Mouse (Mus musculus): ENCODE results near the gene Plekhg4. TPM values are rescaled to one million over a fixed set of nuclear protein-coding genes. Genes with fewer than 3 reads are reported as not detected.

Plekhg4 gene
- polyA plus RNA-seq, 1 experiment from 2014 or later = 0.92 TPM

DNA sequence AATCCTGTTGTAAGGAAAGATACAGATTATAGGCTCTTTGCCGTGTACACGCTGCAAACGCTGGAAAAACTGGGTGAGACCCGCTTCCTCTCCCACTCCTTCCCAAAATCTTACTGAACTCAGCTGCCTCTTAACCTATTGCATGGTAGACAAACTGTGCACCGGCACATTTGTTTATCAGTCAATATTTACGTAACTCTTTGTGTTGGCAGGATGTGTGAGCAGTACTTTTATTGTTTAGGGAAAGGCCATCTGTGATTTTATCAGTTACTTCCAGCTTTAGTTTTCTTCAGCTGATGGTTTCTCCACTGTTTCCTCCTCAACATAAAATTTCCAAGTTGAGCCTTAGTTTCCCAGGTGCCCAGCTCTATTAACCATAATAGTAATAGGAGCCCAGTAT, 53.8 kb downstream of the Plekhg4 start:
- no peak for DNase-seq (ENCODE audit: low spot score)
- Histone ChIP-seq H3K27me3 (ENCODE audit: control insufficient read depth, insufficient read depth, low read length) (no peaks in the 10 kb centered on the region), H3K9ac (ENCODE audit: low read length) (no peak overlapping the region), H3K27ac (replicated peaks; ENCODE audit: low read depth, low read length) (no peak overlapping the region), H3K4me1 (ENCODE audit: control insufficient read depth, insufficient read depth, low read length) (no peaks in the 10 kb centered on the region), H3K4me3 (ENCODE audit: low read depth, low read length) (no peak overlapping the region), H3K36me3 (ENCODE audit: control insufficient read depth, insufficient read depth, low read length) (no peaks in the 10 kb centered on the region), H3K9me3 (ENCODE audit: control insufficient read depth, low read length) (no peaks in the 10 kb centered on the region), H3K4me2 (ENCODE audit: low read depth, severe bottlenecking) (no peak overlapping the region)
- no peak for ATAC-seq (ENCODE audit: insufficient number of reproducible peaks, low FRiP score, low TSS enrichment, low read depth)
- WGBS = 84% methylated on average over 6 of the region's 6 CpGs

DNA sequence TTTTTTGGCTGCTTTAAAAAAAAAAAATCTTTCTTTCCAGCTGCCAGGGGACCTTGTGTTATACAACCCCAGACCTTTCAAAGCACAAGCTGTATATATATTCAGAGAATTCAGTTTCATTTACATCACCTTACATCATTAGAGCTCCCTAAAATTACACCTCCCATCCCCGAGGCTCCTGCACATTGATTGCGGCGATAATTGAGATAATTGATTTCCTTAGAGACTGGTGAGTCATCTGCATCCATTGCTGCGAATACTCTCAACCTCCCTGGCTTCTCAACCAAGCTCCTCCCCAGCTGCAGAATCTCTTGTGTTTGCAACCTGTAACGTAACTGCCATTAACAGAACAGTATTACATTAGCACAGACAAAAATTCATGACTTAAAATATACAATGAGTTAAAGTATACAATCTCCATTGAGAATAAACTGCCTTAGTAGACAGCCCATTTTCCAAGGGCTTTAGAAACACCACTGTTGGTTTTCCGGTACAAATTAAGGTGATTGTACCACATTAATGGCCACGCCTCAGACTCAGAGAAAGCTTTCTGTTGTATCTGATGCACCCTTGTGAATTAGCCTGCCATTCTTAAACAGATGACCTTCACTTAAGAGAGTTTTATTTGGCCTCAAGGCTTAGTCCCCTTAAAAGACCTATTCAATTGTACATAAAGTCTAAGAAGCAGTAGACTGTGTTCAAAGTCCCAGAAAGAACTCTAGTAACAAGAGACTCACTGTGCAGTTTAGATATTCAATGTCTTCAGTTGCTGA, 58.9 kb downstream of the Plekhg4 start:
- no peak for DNase-seq (ENCODE audit: low spot score)
- no peaks in the 10 kb centered on the region for H3K9me3 ChIP-seq (ENCODE audit: control insufficient read depth, low read length)
- no peak overlapping the region for H3K9ac ChIP-seq (ENCODE audit: low read length)
- no peaks in the 10 kb centered on the region for H3K27me3 ChIP-seq (ENCODE audit: control insufficient read depth, insufficient read depth, low read length)
- H3K4me3 ChIP-seq (ENCODE audit: low read depth, low read length) = no peak overlapping the region
- H3K4me2 ChIP-seq (ENCODE audit: low read depth, severe bottlenecking) = no peak overlapping the region
- no peaks in the 10 kb centered on the region for H3K36me3 ChIP-seq (ENCODE audit: control insufficient read depth, insufficient read depth, low read length)
- no peaks in the 10 kb centered on the region for H3K4me1 ChIP-seq (ENCODE audit: control insufficient read depth, insufficient read depth, low read length)
- ATAC-seq (ENCODE audit: insufficient number of reproducible peaks, low FRiP score, low TSS enrichment, low read depth) = no peak
- 75% methylated on average over 7 of the region's 7 CpGs for WGBS
- no peak overlapping the region for H3K27ac ChIP-seq (replicated peaks; ENCODE audit: low read depth, low read length)

Other genes with a start within 250 kb of the Plekhg4 start
- not detected in 2 replicates for gene Ces4a, start 241.5 kb upstream of the Plekhg4 start, polyA plus RNA-seq (2014; fragmentation: Nextera tagmentation; extraction: Ambion mirVana)
- gene Cbfb, start 202.6 kb upstream of the Plekhg4 start, polyA plus RNA-seq (2014; fragmentation: Nextera tagmentation; extraction: Ambion mirVana) = 105 TPM in 2 replicates
- gene D230025D16Rik, start 148.1 kb upstream of the Plekhg4 start, polyA plus RNA-seq (2014; fragmentation: Nextera tagmentation; extraction: Ambion mirVana) = 29.9 and 32.5 TPM in 2 replicates
- gene B3gnt9, start 118.1 kb upstream of the Plekhg4 start, polyA plus RNA-seq (2014; fragmentation: Nextera tagmentation; extraction: Ambion mirVana) = 2.4 and 3.4 TPM in 2 replicates
- gene Tradd, start 108.7 kb upstream of the Plekhg4 start, polyA plus RNA-seq (2014; fragmentation: Nextera tagmentation; extraction: Ambion mirVana) = 11.1 and 13.6 TPM in 2 replicates
- gene Fbxl8, start 108.6 kb upstream of the Plekhg4 start, polyA plus RNA-seq (2014; fragmentation: Nextera tagmentation; extraction: Ambion mirVana) = 1.2 and 1.3 TPM in 2 replicates
- not detected in 2 replicates for gene Hsf4, start 103.5 kb upstream of the Plekhg4 start, polyA plus RNA-seq (2014; fragmentation: Nextera tagmentation; extraction: Ambion mirVana)
- gene Nol3, start 97.1 kb upstream of the Plekhg4 start, polyA plus RNA-seq (2014; fragmentation: Nextera tagmentation; extraction: Ambion mirVana) = 1.0 and 1.2 TPM in 2 replicates
- 17.5 and 17.9 TPM in 2 replicates for gene 4931428F04Rik, start 83.4 kb upstream of the Plekhg4 start, polyA plus RNA-seq (2014; fragmentation: Nextera tagmentation; extraction: Ambion mirVana)
- gene Exoc3l, start 77.2 kb upstream of the Plekhg4 start, polyA plus RNA-seq (2014; fragmentation: Nextera tagmentation; extraction: Ambion mirVana) = 6.6 and 8.6 TPM in 2 replicates
- 132 and 136 TPM in 2 replicates for gene E2f4, start 75.6 kb upstream of the Plekhg4 start, polyA plus RNA-seq (2014; fragmentation: Nextera tagmentation; extraction: Ambion mirVana)
- 2.6 and 3.7 TPM in 2 replicates for gene Elmo3, start 67.7 kb upstream of the Plekhg4 start, polyA plus RNA-seq (2014; fragmentation: Nextera tagmentation; extraction: Ambion mirVana)
- 0.64 and 0.92 TPM in 2 replicates for gene Lrrc29, start 47.0 kb upstream of the Plekhg4 start, polyA plus RNA-seq (2014; fragmentation: Nextera tagmentation; extraction: Ambion mirVana)
- 87.5 and 99.0 TPM in 2 replicates for gene Tmem208, start 46.9 kb upstream of the Plekhg4 start, polyA plus RNA-seq (2014; fragmentation: Nextera tagmentation; extraction: Ambion mirVana)
- gene Fhod1, start 25.3 kb upstream of the Plekhg4 start, polyA plus RNA-seq (2014; fragmentation: Nextera tagmentation; extraction: Ambion mirVana) = 3.4 and 3.7 TPM in 2 replicates
- gene Slc9a5, start 24.4 kb upstream of the Plekhg4 start, polyA plus RNA-seq (2014; fragmentation: Nextera tagmentation; extraction: Ambion mirVana) = 6.4 and 8.3 TPM in 2 replicates
- gene Kctd19, start 40.2 kb downstream of the Plekhg4 start, polyA plus RNA-seq (2014; fragmentation: Nextera tagmentation; extraction: Ambion mirVana) = not detected in 2 replicates
- gene Lrrc36, start 40.3 kb downstream of the Plekhg4 start, polyA plus RNA-seq (2014; fragmentation: Nextera tagmentation; extraction: Ambion mirVana) = 0.26 TPM in 1 of 2 replicates, not detected in the other
- 15.0 and 17.8 TPM in 2 replicates for gene Tppp3, start 98.3 kb downstream of the Plekhg4 start, polyA plus RNA-seq (2014; fragmentation: Nextera tagmentation; extraction: Ambion mirVana)
- 19.6 and 24.0 TPM in 2 replicates for gene Zdhhc1, start 123.6 kb downstream of the Plekhg4 start, polyA plus RNA-seq (2014; fragmentation: Nextera tagmentation; extraction: Ambion mirVana)
- gene Hsd11b2, start 145.5 kb downstream of the Plekhg4 start, polyA plus RNA-seq (2014; fragmentation: Nextera tagmentation; extraction: Ambion mirVana) = 64.2 and 71.0 TPM in 2 replicates
- 71.7 and 81.5 TPM in 2 replicates for gene Atp6v0d1, start 192.8 kb downstream of the Plekhg4 start, polyA plus RNA-seq (2014; fragmentation: Nextera tagmentation; extraction: Ambion mirVana)
- 13.1 and 14.1 TPM in 2 replicates for gene Ripor1, start 232.0 kb downstream of the Plekhg4 start, polyA plus RNA-seq (2014; fragmentation: Nextera tagmentation; extraction: Ambion mirVana)

Measured in limb, embryonic 11.5 days (tissue).